28 mouse cellular contexts compared by ENCODE assay signal in genomic region chr19:26790386-26791346, GRCm38 (mm10).
A peak's percentile ranks its signal among the peaks of the same experiment; 100 is the strongest.
DNase-seq lines count a peak whose midpoint lies in the region; ATAC-seq and TF ChIP-seq lines count a peak whose summit lies in the region.
"Had no signal": no experiment of that assay in that cellular context is flagged by ENCODE, and none has a peak within 500 bp of the region (broad histone marks: within the 10 kb centered on the region; RNA-seq: fewer than 3 reads in every experiment).

No protein-coding gene starts in this region.

- TF ChIP-seq CTCF in lung, embryonic 14.5 days (IDR thresholded peaks at IDR 0.05; ENCODE audit: low read depth): no peak
- TF ChIP-seq CTCF in lung, postnatal 0 days (IDR thresholded peaks at IDR 0.05): no peak

- H3K4me2 ChIP-seq in lung, embryonic 14.5 days: no peak overlapping the region
- H3K4me2 ChIP-seq in lung, postnatal 0 days (replicated peaks; ENCODE audit: low read depth, low read length): no peak overlapping the region
- H3K4me2 ChIP-seq: embryonic facial prominence, embryonic 12.5 days; embryonic facial prominence, embryonic 15.5 days; forebrain, embryonic 13.5 days; heart, embryonic 11.5 days; hindbrain, embryonic 12.5 days; hindbrain, embryonic 15.5 days had no signal

- H3K9ac ChIP-seq in lung, embryonic 14.5 days: no peak overlapping the region
- no peak overlapping the region for H3K9ac ChIP-seq in lung, postnatal 0 days (replicated peaks; ENCODE audit: low read depth)
- H3K9ac ChIP-seq: embryonic facial prominence, embryonic 12.5 days; embryonic facial prominence, embryonic 15.5 days; forebrain, embryonic 13.5 days; hindbrain, embryonic 12.5 days; hindbrain, embryonic 15.5 days had no signal

- no peaks in the 10 kb centered on the region for H3K4me1 ChIP-seq in lung, embryonic 14.5 days (ENCODE audit: insufficient read depth)
- no peaks in the 10 kb centered on the region for H3K4me1 ChIP-seq in lung, postnatal 0 days (ENCODE audit: insufficient read depth, low read depth, low read length)
- H3K4me1 ChIP-seq: embryonic facial prominence, embryonic 12.5 days; embryonic facial prominence, embryonic 15.5 days; hindbrain, embryonic 12.5 days; hindbrain, embryonic 15.5 days had no signal

- ATAC-seq in lung, embryonic 14.5 days (ENCODE audit: insufficient read depth): peak; percentile 69; the same call in 1 of the 2 replicates
- peak; percentile 35 for ATAC-seq in lung, postnatal 0 days
- ATAC-seq: activated CD4-positive, CD25-positive, alpha-beta regulatory T cell, adult 4 months; forebrain, embryonic 13.5 days; forebrain, embryonic 16.5 days had no signal

- H3K4me3 ChIP-seq in lung, embryonic 14.5 days (ENCODE audit: low read depth, low read length): no peak overlapping the region
- H3K4me3 ChIP-seq in lung, postnatal 0 days (ENCODE audit: low read depth, low read length): no peak overlapping the region
- H3K4me3 ChIP-seq: embryonic facial prominence, embryonic 12.5 days; embryonic facial prominence, embryonic 15.5 days; erythroblast, embryonic 14.5 days; forebrain, embryonic 10.5 days; forebrain, embryonic 13.5 days; gastrocnemius, adult 2 months; hindbrain, embryonic 12.5 days; hindbrain, embryonic 15.5 days had no signal

- no peak for TF ChIP-seq EP300 in lung, postnatal 0 days (IDR thresholded peaks at IDR 0.05)

- peak; percentile 36 for DNase-seq in lung, embryonic 14.5 days
- no peak for DNase-seq in lung, postnatal 25 days (ENCODE audit: low spot score)
- DNase-seq in lung, postnatal 0 days (ENCODE audit: low spot score): peak; percentile 50
- DNase-seq in lung, adult 18-20 months: no peak
- DNase-seq in fibroblast of lung, adult 2 months (ENCODE audit: low read depth): peak; percentile 12
- DNase-seq in neural tube, embryonic 10.5 days (ENCODE audit: extremely low spot score, low spot score): no peak
- DNase-seq in cerebellum, postnatal 14 days: no peak
- DNase-seq: adrenal gland, adult 8-10 months; adrenal gland, postnatal 25 days; B cell, adult 2 months; cerebellum, adult 11-12 months; cerebellum, adult 8-10 months; cerebellum, postnatal 25 days; gastrocnemius, adult 2 months; gastrocnemius, postnatal 14 days; heart, adult 11 months had no signal

- H3K36me3 ChIP-seq in lung, embryonic 14.5 days (ENCODE audit: insufficient read depth): no peaks in the 10 kb centered on the region
- H3K36me3 ChIP-seq in lung, postnatal 0 days (ENCODE audit: insufficient read depth, low read length): no peaks in the 10 kb centered on the region
- H3K36me3 ChIP-seq: embryonic facial prominence, embryonic 12.5 days; embryonic facial prominence, embryonic 15.5 days; forebrain, embryonic 10.5 days; G1E; hindbrain, embryonic 12.5 days; hindbrain, embryonic 15.5 days had no signal

- WGBS in lung, embryonic 14.5 days: 59% methylated on average over 5 of the region's 5 CpGs
- WGBS in lung, postnatal 0 days: 64% methylated on average over 5 of the region's 5 CpGs

- H3K27me3 ChIP-seq in lung, embryonic 14.5 days (ENCODE audit: insufficient read depth, low read length): no peaks in the 10 kb centered on the region
- H3K27me3 ChIP-seq in lung, postnatal 0 days (replicated peaks; ENCODE audit: insufficient read depth, low read length): no peaks in the 10 kb centered on the region
- H3K27me3 ChIP-seq: CH12.LX; embryonic facial prominence, embryonic 12.5 days; embryonic facial prominence, embryonic 15.5 days; forebrain, embryonic 13.5 days; hindbrain, embryonic 12.5 days; hindbrain, embryonic 15.5 days had no signal

- no peak overlapping the region for H3K27ac ChIP-seq in lung, embryonic 14.5 days (ENCODE audit: low read depth)
- no peak overlapping the region for H3K27ac ChIP-seq in lung, postnatal 0 days (ENCODE audit: low read length)
- H3K27ac ChIP-seq: embryonic facial prominence, embryonic 12.5 days; embryonic facial prominence, embryonic 15.5 days; forebrain, embryonic 10.5 days; forebrain, embryonic 13.5 days; gastrocnemius, adult 2 months; hindbrain, embryonic 12.5 days; hindbrain, embryonic 15.5 days had no signal

- no peaks in the 10 kb centered on the region for H3K9me3 ChIP-seq in lung, embryonic 14.5 days (ENCODE audit: low read depth, low read length)
- no peaks in the 10 kb centered on the region for H3K9me3 ChIP-seq in lung, postnatal 0 days (ENCODE audit: low read length)
- H3K9me3 ChIP-seq: embryonic facial prominence, embryonic 12.5 days; embryonic facial prominence, embryonic 15.5 days; forebrain, embryonic 10.5 days; forebrain, embryonic 13.5 days; G1E; hindbrain, embryonic 12.5 days; hindbrain, embryonic 15.5 days had no signal

Comparison
In these comparisons a context has a peak if more than half of its experiments do, and no peak if none do; other contexts are left out.
1. DNase-seq: peak in lung, embryonic 14.5 days (single experiment), lung, postnatal 0 days (single experiment) and fibroblast of lung, adult 2 months (single experiment); none in lung, postnatal 25 days (single experiment), lung, adult 18-20 months (0 of 2), neural tube, embryonic 10.5 days (single experiment) and cerebellum, postnatal 14 days (0 of 2).